Mouse (Mus musculus) limb, embryonic 15.5 days (tissue): Measurements from ENCODE around the gene Adgrl3. TPM values are rescaled to one million over a fixed set of nuclear protein-coding genes. Genes with fewer than 3 reads are reported as not detected.
"Not testable (repeated sequence)": the region's sequence is repeated elsewhere in the genome, so short reads cannot be mapped to it uniquely, and the experiment has no call there.

Source experiments
- ATAC-seq: fragments of 200-750 bp; cut with Nextera tagmentation; 2 replicates; pipeline ENCODE4 v1.8.0; 2017; ENCODE audit warnings: low read depth, moderate TSS enrichment; ENCODE audit not compliant: insufficient number of reproducible peaks, low FRiP score, low TSS enrichment
- H3K27ac ChIP-seq: fragments of 300-500 bp; sonication (generic); 2 replicates; pipeline ENCODE4 v1.5.1; 2015; ENCODE audit warnings: moderate library complexity, mild to moderate bottlenecking, inconsistent platforms
- H3K27me3 ChIP-seq: fragments of 300-500 bp; sonication (generic); 2 replicates; pipeline ENCODE4 v1.6.1; 2015; ENCODE audit warnings: inconsistent platforms
- H3K36me3 ChIP-seq: fragments of 300-500 bp; sonication (generic); 2 replicates; pipeline ENCODE4 v1.6.1; 2015; ENCODE audit warnings: inconsistent platforms
- H3K4me1 ChIP-seq: fragments of 300-500 bp; sonication (generic); 2 replicates; pipeline ENCODE4 v1.6.1; 2015; ENCODE audit warnings: inconsistent platforms
- H3K4me2 ChIP-seq: fragments of 300-500 bp; sonication (generic); 2 replicates; pipeline ENCODE4 v1.6.1; 2015; ENCODE audit warnings: mild to moderate bottlenecking, inconsistent platforms
- H3K4me3 ChIP-seq: fragments of 300-500 bp; sonication (generic); 2 replicates; pipeline ENCODE4 v1.5.1; 2015; ENCODE audit warnings: mild to moderate bottlenecking, inconsistent platforms
- H3K9ac ChIP-seq: fragments of 300-500 bp; sonication (generic); 2 replicates; pipeline ENCODE4 v1.6.1; 2015; ENCODE audit warnings: inconsistent platforms
- H3K9me3 ChIP-seq: fragments of 300-500 bp; sonication (generic); 2 replicates; pipeline ENCODE4 v1.6.1; 2016; ENCODE audit warnings: inconsistent platforms
- WGBS: fragments of 180-500 bp; shearing (Covaris S2); methylation state at CpG from one replicate; pipeline ENCODE4 v1.1.7; 2015; 5-methylcytosine and 5-hydroxymethylcytosine counted together
- polyA plus RNA-seq: library from polyadenylated mRNA; unstranded; fragments of >200 nt; fragmentation: Nextera tagmentation; extraction: Ambion mirVana; gene quantifications from 2 replicates; pipeline ENCODE4 v1.2.1, GENCODE M21; 2015

Adgrl3 gene
- polyA plus RNA-seq, 1 experiment from 2014 or later = 32.4 TPM

DNA sequence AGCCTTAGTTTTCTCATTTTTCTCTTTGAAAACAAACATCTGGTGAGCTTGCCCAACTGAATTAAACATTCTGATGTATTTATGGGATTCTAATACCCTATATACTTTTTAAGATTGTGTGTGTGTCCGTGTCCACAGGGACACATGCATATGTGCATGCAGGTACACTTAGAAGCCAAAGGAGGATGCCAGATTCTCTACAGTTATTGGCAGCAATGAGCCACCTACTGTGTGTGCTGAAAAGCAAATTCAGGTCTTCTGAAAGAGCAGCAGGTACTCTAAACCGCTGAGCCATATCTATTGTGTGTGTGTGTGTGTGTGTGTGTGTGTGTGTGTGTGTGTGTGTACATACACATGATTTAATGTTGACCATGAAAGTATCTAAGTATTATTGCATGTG lies 505.4 kb downstream of the Adgrl3 start:
- Histone ChIP-seq H3K4me1 (no peaks in the 10 kb centered on the region), H3K27me3 (no peaks in the 10 kb centered on the region), H3K27ac (no peak overlapping the region), H3K9ac (no peak overlapping the region), H3K4me3 (no peak overlapping the region), H3K36me3 (no peaks in the 10 kb centered on the region), H3K9me3 (no peaks in the 10 kb centered on the region), H3K4me2 (no peak overlapping the region)
- no peak for ATAC-seq
- 77% methylated on average over 2 of the region's 2 CpGs for WGBS

DNA sequence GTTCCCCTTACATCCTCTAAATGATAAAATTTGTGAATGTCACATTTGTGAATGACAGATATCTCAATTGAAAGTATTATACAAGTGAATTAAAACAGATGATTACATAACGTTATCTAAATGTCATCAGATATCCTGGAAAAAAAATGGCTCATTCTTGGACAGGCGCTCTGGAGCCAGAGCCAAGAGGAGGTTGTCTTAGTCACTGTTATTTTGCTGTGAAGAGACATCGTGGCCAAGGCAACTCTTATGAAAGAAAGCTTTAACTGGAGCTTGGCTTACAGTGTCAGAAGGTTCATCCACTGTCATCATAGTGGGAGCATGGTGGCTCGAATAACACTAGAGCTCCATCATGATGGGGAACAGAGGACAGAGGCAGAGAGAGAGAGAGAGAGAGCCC lies 511.7 kb downstream of the Adgrl3 start:
- Histone ChIP-seq H3K4me3 (no peak overlapping the region), H3K36me3 (no peaks in the 10 kb centered on the region), H3K27ac (no peak overlapping the region), H3K9me3 (no peaks in the 10 kb centered on the region), H3K4me1 (no peaks in the 10 kb centered on the region), H3K4me2 (no peak overlapping the region), H3K9ac (no peak overlapping the region), H3K27me3 (no peaks in the 10 kb centered on the region)
- 83% methylated on average over 4 of the region's 4 CpGs for WGBS
- ATAC-seq = no peak

DNA sequence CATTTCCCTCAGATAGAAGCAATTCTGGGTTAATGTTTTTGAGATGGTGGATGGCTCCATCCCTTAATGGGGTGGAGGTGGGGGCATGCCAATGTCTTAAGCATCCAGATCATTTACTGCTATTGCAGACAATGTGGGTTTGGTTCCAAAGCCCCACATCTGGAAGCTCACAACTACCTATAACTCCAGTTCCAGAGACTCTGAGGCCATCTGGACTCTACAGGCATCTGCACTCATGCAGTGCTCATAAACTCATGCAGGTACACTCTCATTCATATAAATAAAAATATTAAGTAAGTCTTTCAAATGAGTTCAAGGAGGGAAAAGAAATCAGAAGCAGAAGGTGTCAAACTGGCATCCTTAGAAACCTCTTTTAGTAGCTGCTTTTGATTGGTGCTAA lies 530.3 kb downstream of the Adgrl3 start:
- H3K36me3 ChIP-seq = no peaks in the 10 kb centered on the region
- no peak overlapping the region for H3K9ac ChIP-seq
- no peak overlapping the region for H3K27ac ChIP-seq
- ATAC-seq = no peak
- 0 out of 2 replicates have a peak, but pooled peaks cover 2% of the 10 kb centered on the region for H3K4me1 ChIP-seq
- no peaks in the 10 kb centered on the region for H3K27me3 ChIP-seq
- no peak overlapping the region for H3K4me3 ChIP-seq
- H3K4me2 ChIP-seq = no peak overlapping the region
- H3K9me3 ChIP-seq = no peaks in the 10 kb centered on the region

DNA sequence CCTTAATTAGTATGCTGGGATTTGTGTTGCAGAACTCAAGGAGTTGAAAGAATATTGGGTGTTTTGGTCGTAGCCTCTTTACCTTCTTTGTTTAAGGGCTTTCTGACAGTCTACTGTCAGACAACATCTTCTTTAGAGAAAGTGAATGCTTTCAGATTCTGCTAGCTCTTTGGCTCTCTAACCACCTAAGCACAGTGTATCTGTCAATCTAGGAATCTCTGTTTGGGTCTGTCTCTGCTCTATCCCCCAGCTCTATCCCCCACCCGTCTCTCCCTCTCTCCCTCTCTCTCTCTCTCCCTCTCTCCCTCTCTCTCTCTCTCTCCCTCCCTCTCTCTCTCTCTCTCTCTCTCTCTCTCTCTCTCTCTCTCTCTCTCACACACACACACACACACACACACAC lies 535.2 kb downstream of the Adgrl3 start:
- not testable (repeated sequence) for H3K36me3 ChIP-seq, H3K9ac ChIP-seq, ATAC-seq, H3K27ac ChIP-seq, H3K27me3 ChIP-seq, H3K4me2 ChIP-seq, H3K4me1 ChIP-seq, H3K4me3 ChIP-seq, H3K9me3 ChIP-seq
- 70% methylated on average over 2 of the region's 2 CpGs for WGBS

DNA sequence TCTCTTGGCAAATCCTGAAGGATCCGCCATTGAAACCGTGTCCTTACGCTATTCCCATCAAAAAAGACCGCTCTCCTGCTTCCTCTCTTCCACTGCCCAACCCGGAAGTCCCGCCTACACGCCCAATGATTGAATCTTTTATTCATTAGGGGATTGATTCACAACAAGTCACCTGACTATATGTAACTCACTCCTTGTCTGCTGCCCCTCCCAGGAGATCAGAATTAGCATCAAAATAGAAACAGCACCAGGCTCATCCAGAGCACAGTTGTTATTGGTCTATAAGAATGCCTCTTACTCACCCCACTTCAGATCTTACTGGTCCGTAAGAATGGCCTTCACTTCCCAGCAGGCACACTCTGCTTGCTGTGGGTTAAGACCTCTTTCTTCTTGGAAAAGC lies 536.1 kb downstream of the Adgrl3 start:
- Histone ChIP-seq H3K4me1 (no peaks in the 10 kb centered on the region), H3K27ac (no peak overlapping the region), H3K9me3 (no peaks in the 10 kb centered on the region), H3K4me2 (no peak overlapping the region), H3K9ac (no peak overlapping the region), H3K27me3 (no peaks in the 10 kb centered on the region), H3K36me3 (no peaks in the 10 kb centered on the region), H3K4me3 (no peak overlapping the region)
- ATAC-seq = no peak
- 85% methylated on average over 8 of the region's 8 CpGs for WGBS

DNA sequence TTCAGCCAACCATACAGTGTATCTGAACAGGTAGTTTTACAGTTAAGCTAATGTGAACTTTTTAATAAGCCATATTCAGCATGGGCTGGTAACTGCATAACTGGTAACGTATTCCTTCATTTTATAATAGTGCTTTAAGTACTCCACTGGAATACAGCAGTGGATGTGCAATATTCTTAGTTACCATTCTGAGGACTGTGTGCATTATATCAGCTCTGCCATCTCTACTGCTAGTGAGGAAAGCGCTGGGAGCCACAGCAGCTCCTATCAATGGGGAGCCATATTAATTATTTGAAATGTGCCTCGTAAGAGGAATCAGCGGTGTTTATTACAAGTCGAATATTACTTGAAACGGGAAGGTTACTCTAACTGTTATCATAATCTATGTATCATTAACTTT lies 539.0 kb downstream of the Adgrl3 start:
- no peaks in the 10 kb centered on the region for H3K27me3 ChIP-seq
- H3K4me3 ChIP-seq = no peak overlapping the region
- H3K36me3 ChIP-seq = no peaks in the 10 kb centered on the region
- no peaks in the 10 kb centered on the region for H3K4me1 ChIP-seq
- no peak for ATAC-seq
- H3K9ac ChIP-seq = no peak overlapping the region
- no peak overlapping the region for H3K27ac ChIP-seq
- no peak overlapping the region for H3K4me2 ChIP-seq
- no peaks in the 10 kb centered on the region for H3K9me3 ChIP-seq
- WGBS = 72% methylated on average over 6 of the region's 6 CpGs

DNA sequence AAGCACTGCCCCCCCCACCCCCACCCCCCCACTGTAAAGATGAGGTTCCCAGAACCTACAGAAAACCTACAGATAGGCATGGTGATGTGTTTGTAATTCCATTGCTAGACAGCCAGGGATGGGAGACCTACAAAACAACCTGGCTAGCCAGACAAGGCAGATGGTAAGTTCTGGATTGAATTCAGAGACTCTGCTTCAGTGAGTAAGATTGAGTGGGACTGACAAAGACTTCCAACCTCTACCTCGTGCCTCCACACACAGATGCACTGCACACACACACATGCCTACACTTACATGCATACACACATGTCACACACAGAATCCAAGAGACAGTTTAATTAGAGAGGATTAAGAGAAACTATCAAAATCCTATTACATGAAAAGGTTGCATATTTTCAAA lies 544.4 kb downstream of the Adgrl3 start:
- no peaks in the 10 kb centered on the region for H3K4me1 ChIP-seq
- H3K9me3 ChIP-seq = no peaks in the 10 kb centered on the region
- WGBS = 59% methylated on average over 1 of the region's 1 CpGs
- ATAC-seq = no peak
- H3K27me3 ChIP-seq = no peaks in the 10 kb centered on the region
- H3K27ac ChIP-seq = no peak overlapping the region
- H3K4me3 ChIP-seq = no peak overlapping the region
- H3K9ac ChIP-seq = no peak overlapping the region
- no peak overlapping the region for H3K4me2 ChIP-seq
- no peaks in the 10 kb centered on the region for H3K36me3 ChIP-seq

DNA sequence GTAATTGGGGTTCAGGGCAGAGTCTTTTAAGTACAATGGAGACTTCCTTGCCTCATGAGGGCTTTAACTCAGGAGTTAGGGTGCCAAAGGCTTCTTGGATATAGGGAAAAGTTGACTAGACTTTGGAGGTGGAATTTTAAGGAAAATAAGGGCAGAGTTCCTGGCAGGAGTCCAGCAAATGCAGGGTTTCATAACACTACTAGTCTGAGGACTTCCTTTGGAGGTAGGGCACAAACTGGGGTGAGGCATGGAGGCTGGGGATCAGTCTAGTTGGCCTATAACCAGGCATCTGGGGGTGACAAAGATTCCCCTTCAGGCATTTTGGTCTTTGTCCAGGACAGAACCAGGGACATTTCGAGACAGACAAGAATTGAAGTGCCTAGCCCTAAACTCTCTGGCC lies 546.6 kb downstream of the Adgrl3 start:
- WGBS = 76% methylated on average over 1 of the region's 1 CpGs

DNA sequence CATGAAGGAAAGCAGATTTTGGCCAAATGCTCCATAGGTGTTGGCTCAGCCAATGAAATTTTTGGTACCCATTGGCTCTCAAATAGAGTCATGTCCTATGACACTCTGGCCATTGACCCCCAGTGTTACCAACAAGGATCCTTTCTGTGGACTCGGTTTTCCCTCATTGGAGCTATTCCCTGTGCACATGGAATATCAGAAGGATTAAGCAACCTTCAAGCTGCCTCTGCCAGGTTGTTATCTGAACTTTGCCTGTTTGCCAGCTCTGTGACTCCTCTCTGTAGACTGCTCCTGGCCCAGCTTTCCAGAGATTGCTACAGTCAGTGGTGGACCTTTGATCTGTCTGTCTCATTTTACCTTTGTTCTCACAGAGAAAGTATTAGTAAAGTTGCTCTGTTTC lies 548.8 kb downstream of the Adgrl3 start:
- no peaks in the 10 kb centered on the region for H3K36me3 ChIP-seq
- H3K27me3 ChIP-seq = no peaks in the 10 kb centered on the region
- ATAC-seq = no peak
- H3K9me3 ChIP-seq = no peaks in the 10 kb centered on the region
- H3K9ac ChIP-seq = no peak overlapping the region
- no peak overlapping the region for H3K4me2 ChIP-seq
- H3K4me3 ChIP-seq = no peak overlapping the region
- no peak overlapping the region for H3K27ac ChIP-seq
- no peaks in the 10 kb centered on the region for H3K4me1 ChIP-seq
- WGBS = 76% methylated on average over 1 of the region's 1 CpGs

More for the DNA sequence above, 546.6 kb downstream of the Adgrl3 start:
- Histone ChIP-seq H3K4me2 (no peak overlapping the region), H3K4me1 (no peaks in the 10 kb centered on the region), H3K9me3 (no peaks in the 10 kb centered on the region), H3K4me3 (no peak overlapping the region), H3K36me3 (no peaks in the 10 kb centered on the region), H3K27ac (no peak overlapping the region), H3K9ac (no peak overlapping the region), H3K27me3 (no peaks in the 10 kb centered on the region)
- no peak for ATAC-seq

DNA sequence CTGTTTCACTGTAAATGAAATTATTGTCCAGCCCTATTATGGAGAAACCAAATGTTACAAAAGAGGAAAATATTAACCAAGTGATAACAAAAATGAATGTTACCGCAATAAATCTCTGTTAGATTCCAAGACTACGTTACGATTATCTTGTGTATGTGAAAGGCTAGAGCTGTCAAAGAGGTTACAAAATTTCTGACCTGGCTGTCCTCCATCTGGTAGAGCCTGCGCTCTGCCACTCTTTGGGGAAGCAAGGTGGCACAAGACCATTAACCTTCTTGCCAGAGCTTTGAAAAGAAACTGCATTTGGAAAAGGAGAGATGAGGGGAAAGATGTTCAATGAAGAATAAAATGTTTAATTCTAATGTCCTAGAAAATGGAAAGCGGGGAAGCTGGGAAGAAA lies 562.9 kb downstream of the Adgrl3 start:
- H3K4me2 ChIP-seq = no peak overlapping the region
- 82% methylated on average over 5 of the region's 5 CpGs for WGBS
- no peak overlapping the region for H3K27ac ChIP-seq

DNA sequence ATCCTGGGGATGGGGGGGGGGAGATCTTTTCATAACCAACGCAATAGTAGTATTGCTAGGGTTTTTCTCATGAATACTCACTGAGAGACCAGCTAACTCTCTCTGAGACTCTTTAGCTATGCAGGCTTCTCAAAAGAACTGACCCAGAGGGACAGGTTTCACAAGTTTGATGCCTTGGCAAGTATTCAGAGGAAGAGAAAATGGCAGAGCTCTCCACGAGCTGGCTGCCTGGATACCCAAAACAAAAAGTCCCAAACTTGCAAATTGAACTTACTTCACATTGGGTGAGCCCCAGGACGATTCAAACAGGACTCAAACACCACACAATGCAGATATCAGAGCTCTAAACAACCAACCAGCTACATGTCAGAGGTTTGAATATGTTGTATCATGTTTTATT lies 563.5 kb downstream of the Adgrl3 start:
- H3K9me3 ChIP-seq = no peaks in the 10 kb centered on the region
- no peak overlapping the region for H3K4me2 ChIP-seq
- 45% methylated on average over 3 of the region's 3 CpGs for WGBS
- H3K4me1 ChIP-seq = no peaks in the 10 kb centered on the region
- no peak overlapping the region for H3K4me3 ChIP-seq
- H3K36me3 ChIP-seq = no peaks in the 10 kb centered on the region
- no peaks in the 10 kb centered on the region for H3K27me3 ChIP-seq
- no peak overlapping the region for H3K27ac ChIP-seq
- H3K9ac ChIP-seq = no peak overlapping the region
- ATAC-seq = no peak

More for the DNA sequence above, 562.9 kb downstream of the Adgrl3 start:
- Histone ChIP-seq H3K9me3 (no peaks in the 10 kb centered on the region), H3K4me3 (no peak overlapping the region), H3K4me1 (no peaks in the 10 kb centered on the region), H3K9ac (no peak overlapping the region), H3K36me3 (no peaks in the 10 kb centered on the region), H3K27me3 (no peaks in the 10 kb centered on the region)
- ATAC-seq = no peak

DNA sequence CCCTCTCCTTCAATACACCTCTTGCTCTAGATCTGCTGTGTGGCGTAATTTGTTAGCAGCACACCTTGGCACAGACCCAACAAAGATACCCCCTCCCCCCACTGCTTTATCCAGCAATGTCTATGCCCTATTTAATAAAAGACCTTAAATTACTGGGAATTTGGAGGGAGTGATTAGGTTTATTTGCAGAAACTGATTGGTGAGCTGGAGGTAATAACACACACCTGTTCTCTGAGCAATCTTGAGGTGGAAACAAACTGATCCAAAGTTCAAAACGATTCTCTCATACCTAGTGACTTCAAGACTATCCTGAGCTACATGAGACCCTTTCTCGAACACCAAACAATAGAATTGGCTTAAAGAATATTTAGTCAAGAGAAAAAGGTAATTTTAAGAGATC lies 565.0 kb downstream of the Adgrl3 start:
- H3K9ac ChIP-seq = no peak overlapping the region
- H3K27ac ChIP-seq = no peak overlapping the region
- no peaks in the 10 kb centered on the region for H3K36me3 ChIP-seq
- no peak overlapping the region for H3K4me3 ChIP-seq
- ATAC-seq = no peak
- 54% methylated on average over 3 of the region's 3 CpGs for WGBS
- H3K9me3 ChIP-seq = no peaks in the 10 kb centered on the region
- no peaks in the 10 kb centered on the region for H3K4me1 ChIP-seq
- no peak overlapping the region for H3K4me2 ChIP-seq
- H3K27me3 ChIP-seq = no peaks in the 10 kb centered on the region

DNA sequence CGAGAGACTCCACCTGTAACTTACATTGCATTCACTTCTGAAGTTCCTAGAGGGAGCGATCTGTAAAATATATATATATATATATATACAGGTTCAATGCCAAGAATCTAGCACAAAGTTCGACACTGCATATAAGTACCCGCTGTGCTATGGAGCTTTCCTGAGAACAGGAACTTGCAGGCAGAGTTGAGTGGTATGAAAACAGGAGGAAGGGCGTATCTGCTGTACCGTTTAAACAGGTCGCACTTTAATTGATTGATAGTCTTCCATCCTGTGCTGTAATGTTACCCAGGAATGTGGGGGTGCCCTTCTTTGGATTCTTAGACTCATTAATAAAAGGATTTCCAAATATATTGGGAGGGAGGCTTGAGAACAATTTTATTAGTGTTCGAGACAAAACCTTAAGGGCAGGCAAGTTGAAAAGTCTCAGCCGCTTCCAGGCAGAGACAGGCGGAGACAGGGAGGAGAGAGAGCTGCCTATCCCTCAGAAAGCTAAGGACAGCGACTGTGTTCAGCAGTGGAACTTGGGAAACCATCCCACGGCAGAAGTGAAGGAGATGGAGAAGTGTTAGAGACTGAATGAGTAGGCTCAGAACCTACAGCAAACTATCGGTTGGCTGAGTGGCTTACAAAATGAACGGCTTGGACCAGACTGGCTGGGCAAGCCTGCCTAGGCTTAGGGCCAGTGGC lies 570.2 kb downstream of the Adgrl3 start:
- no peak for ATAC-seq

More for the DNA sequence above, 570.2 kb downstream of the Adgrl3 start:
- Histone ChIP-seq H3K27ac (no peak overlapping the region), H3K36me3 (no peaks in the 10 kb centered on the region), H3K9ac (no peak overlapping the region), H3K27me3 (no peaks in the 10 kb centered on the region), H3K4me3 (no peak overlapping the region), H3K4me1 (0 out of 2 replicates have a peak, but pooled peaks cover 4% of the 10 kb centered on the region), H3K4me2 (no peak overlapping the region), H3K9me3 (no peaks in the 10 kb centered on the region)
- WGBS = 53% methylated on average over 14 of the region's 14 CpGs
